17 mouse cellular contexts compared by ENCODE assay signal in the genomic region with DNA sequence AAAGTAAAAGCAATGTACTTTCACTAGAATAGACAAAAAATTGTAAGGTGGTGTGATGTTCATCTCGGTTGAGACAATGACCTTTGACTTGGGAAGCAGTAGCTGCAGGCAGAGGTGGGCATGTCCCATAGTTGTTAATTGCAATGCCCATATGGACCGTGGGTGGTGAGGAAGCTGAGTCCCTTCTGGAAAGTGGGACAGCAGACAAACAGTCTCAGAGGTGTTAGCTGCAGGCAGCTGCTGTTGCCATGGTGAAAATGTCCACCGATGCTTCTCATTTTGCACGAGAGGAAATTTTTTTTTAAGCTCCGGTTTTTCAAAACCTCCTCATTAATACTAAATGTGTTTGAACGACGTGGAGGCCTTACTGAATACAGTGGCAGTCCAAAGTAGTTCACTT. TPM values are rescaled to one million over a fixed set of nuclear protein-coding genes. Genes with fewer than 3 reads are reported as not detected.
DNase-seq lines count a peak whose midpoint lies in the region; ATAC-seq lines count a peak whose summit lies in the region.
"Had no signal": no experiment of that assay in that cellular context is flagged by ENCODE, and none has a peak within 500 bp of the region (broad histone marks: within the 10 kb centered on the region; RNA-seq: fewer than 3 reads in every experiment).

No protein-coding gene starts in this region.

- ATAC-seq in forebrain, embryonic 14.5 days = no peak
- no peak for ATAC-seq in forebrain, embryonic 12.5 days (ENCODE audit: low FRiP score)
- ATAC-seq in midbrain, embryonic 14.5 days (ENCODE audit: low FRiP score, low TSS enrichment) = no peak
- ATAC-seq in midbrain, embryonic 13.5 days = no peak
- ATAC-seq in kidney, embryonic 16.5 days (ENCODE audit: low FRiP score, low TSS enrichment) = no peak
- ATAC-seq: inflammation-experienced regulatory T-cells, adult 6 months; Patski had no signal

- no peaks in the 10 kb centered on the region for H3K36me3 ChIP-seq in forebrain, embryonic 14.5 days (ENCODE audit: control insufficient read depth, insufficient read depth, low read length)
- no peaks in the 10 kb centered on the region for H3K36me3 ChIP-seq in forebrain, embryonic 12.5 days (replicated peaks)
- no peaks in the 10 kb centered on the region for H3K36me3 ChIP-seq in midbrain, embryonic 14.5 days (ENCODE audit: control insufficient read depth, insufficient read depth, low read length)
- no peaks in the 10 kb centered on the region for H3K36me3 ChIP-seq in midbrain, embryonic 13.5 days
- no peaks in the 10 kb centered on the region for H3K36me3 ChIP-seq in kidney, embryonic 16.5 days (ENCODE audit: insufficient read depth, low read length)
- H3K36me3 ChIP-seq: limb, embryonic 12.5 days had no signal

- 50% methylated on average over 7 of the region's 7 CpGs for WGBS in forebrain, embryonic 14.5 days
- 45% methylated on average over 7 of the region's 7 CpGs for WGBS in forebrain, embryonic 12.5 days
- 45% methylated on average over 7 of the region's 7 CpGs for WGBS in midbrain, embryonic 14.5 days
- 53% methylated on average over 7 of the region's 7 CpGs for WGBS in midbrain, embryonic 13.5 days
- 81% methylated on average over 7 of the region's 7 CpGs for WGBS in kidney, embryonic 16.5 days

- no peak overlapping the region for H3K4me2 ChIP-seq in forebrain, embryonic 14.5 days (ENCODE audit: low read length)
- no peak overlapping the region for H3K4me2 ChIP-seq in forebrain, embryonic 12.5 days
- H3K4me2 ChIP-seq in midbrain, embryonic 14.5 days (ENCODE audit: low read length) = no peak overlapping the region
- no peak overlapping the region for H3K4me2 ChIP-seq in midbrain, embryonic 13.5 days (replicated peaks)
- H3K4me2 ChIP-seq in kidney, embryonic 16.5 days (replicated peaks; ENCODE audit: low read depth, low read length) = no peak overlapping the region
- H3K4me2 ChIP-seq: limb, embryonic 12.5 days had no signal

- DNase-seq in forebrain, embryonic 14.5 days (ENCODE audit: low spot score) = peak; percentile 39
- peak; percentile 39 for DNase-seq in midbrain, embryonic 14.5 days
- DNase-seq in left cerebral cortex, postnatal 25 days (ENCODE audit: low spot score in 2 of 2) = peak; percentile 80 to 96
- DNase-seq in right cerebral cortex, postnatal 36 days (ENCODE audit: low spot score in 2 of 2) = peak; percentile 80 to 88
- no peak for DNase-seq in embryo, embryonic 11 days
- DNase-seq: lung, postnatal 4 days; thymus, adult 18-20 months had no signal

- H3K9ac ChIP-seq in forebrain, embryonic 14.5 days (ENCODE audit: low read length) = no peak overlapping the region
- no peak overlapping the region for H3K9ac ChIP-seq in forebrain, embryonic 12.5 days
- H3K9ac ChIP-seq in midbrain, embryonic 14.5 days (replicated peaks; ENCODE audit: low read length) = no peak overlapping the region
- H3K9ac ChIP-seq in midbrain, embryonic 13.5 days (replicated peaks) = no peak overlapping the region
- H3K9ac ChIP-seq in kidney, embryonic 16.5 days (replicated peaks; ENCODE audit: low read length) = no peak overlapping the region
- H3K9ac ChIP-seq: limb, embryonic 12.5 days had no signal

- H3K4me3 ChIP-seq in forebrain, embryonic 14.5 days (ENCODE audit: low read depth, low read length) = no peak overlapping the region
- no peak overlapping the region for H3K4me3 ChIP-seq in forebrain, embryonic 12.5 days (replicated peaks)
- H3K4me3 ChIP-seq in midbrain, embryonic 14.5 days (replicated peaks; ENCODE audit: low read depth, low read length) = no peak overlapping the region
- no peak overlapping the region for H3K4me3 ChIP-seq in midbrain, embryonic 13.5 days (replicated peaks)
- no peak overlapping the region for H3K4me3 ChIP-seq in kidney, embryonic 16.5 days (ENCODE audit: low read length)
- H3K4me3 ChIP-seq: erythroblast, embryonic 14.5 days; limb, embryonic 12.5 days had no signal

- H3K4me1 ChIP-seq in forebrain, embryonic 14.5 days (ENCODE audit: control insufficient read depth, insufficient read depth, low read length) = peaks cover 11% of the 10 kb centered on the region
- H3K4me1 ChIP-seq in forebrain, embryonic 12.5 days = peaks cover 7% of the 10 kb centered on the region
- peaks cover 17% of the 10 kb centered on the region for H3K4me1 ChIP-seq in midbrain, embryonic 14.5 days (ENCODE audit: control insufficient read depth, insufficient read depth, low read length)
- H3K4me1 ChIP-seq in midbrain, embryonic 13.5 days (replicated peaks) = peaks cover 32% of the 10 kb centered on the region
- H3K4me1 ChIP-seq in kidney, embryonic 16.5 days (ENCODE audit: insufficient read depth, low read length) = no peaks in the 10 kb centered on the region
- H3K4me1 ChIP-seq: limb, embryonic 12.5 days had no signal

- no peak overlapping the region for H3K27ac ChIP-seq in forebrain, embryonic 14.5 days (ENCODE audit: low read depth, low read length)
- H3K27ac ChIP-seq in forebrain, embryonic 12.5 days = no peak overlapping the region
- H3K27ac ChIP-seq in midbrain, embryonic 14.5 days (replicated peaks; ENCODE audit: low read depth, low read length) = no peak overlapping the region; the same call in 1 of the 2 replicates
- no peak overlapping the region; the same call in 1 of the 2 replicates for H3K27ac ChIP-seq in midbrain, embryonic 13.5 days
- H3K27ac ChIP-seq in kidney, embryonic 16.5 days (ENCODE audit: low read length) = no peak overlapping the region
- H3K27ac ChIP-seq: kidney, postnatal 0 days; limb, embryonic 12.5 days had no signal

- no peaks in the 10 kb centered on the region for H3K27me3 ChIP-seq in forebrain, embryonic 14.5 days (replicated peaks; ENCODE audit: control insufficient read depth, insufficient read depth, low read length)
- H3K27me3 ChIP-seq in forebrain, embryonic 12.5 days = no peaks in the 10 kb centered on the region
- H3K27me3 ChIP-seq in midbrain, embryonic 14.5 days (ENCODE audit: control insufficient read depth, insufficient read depth, low read length) = no peaks in the 10 kb centered on the region
- no peaks in the 10 kb centered on the region for H3K27me3 ChIP-seq in midbrain, embryonic 13.5 days
- no peaks in the 10 kb centered on the region for H3K27me3 ChIP-seq in kidney, embryonic 16.5 days (ENCODE audit: insufficient read depth, low read length)
- H3K27me3 ChIP-seq: limb, embryonic 12.5 days; Patski had no signal

- intact Hi-C loops in left cerebral cortex, postnatal 25 days (cut with DNase I) = loop anchor here (2.0 to 5.0 kb wide), 2 partner anchors 36 to 152 kb away; a partner anchor contains a TSS

- H3K9me3 ChIP-seq in forebrain, embryonic 14.5 days (replicated peaks; ENCODE audit: control insufficient read depth, low read length) = peaks cover 3% of the 10 kb centered on the region; the same call in 1 of the 2 replicates
- H3K9me3 ChIP-seq in forebrain, embryonic 12.5 days = peaks cover 2% of the 10 kb centered on the region; the same call in 1 of the 2 replicates
- H3K9me3 ChIP-seq in midbrain, embryonic 14.5 days (ENCODE audit: control insufficient read depth, low read length) = 0 out of 2 replicates have a peak, but pooled peaks cover 3% of the 10 kb centered on the region
- peaks cover 3% of the 10 kb centered on the region; the same call in 1 of the 2 replicates for H3K9me3 ChIP-seq in midbrain, embryonic 13.5 days
- H3K9me3 ChIP-seq in kidney, embryonic 16.5 days (ENCODE audit: low read length) = no peaks in the 10 kb centered on the region

RNA-seq across cellular contexts. Expression of a gene that starts 36.5 kb away (rescaled TPM):
- polyA plus RNA-seq in forebrain, embryonic 14.5 days (2014; fragmentation: Nextera tagmentation; extraction: Ambion mirVana) = 61.3 and 85.6 TPM in 2 replicates
- polyA plus RNA-seq in forebrain, embryonic 12.5 days (2016; fragmentation: Nextera tagmentation; extraction: Ambion mirVana) = 41.7 and 55.1 TPM in 2 replicates
- 119 and 132 TPM in 2 replicates for polyA plus RNA-seq in midbrain, embryonic 14.5 days (2014; fragmentation: Nextera tagmentation; extraction: Ambion mirVana)
- polyA plus RNA-seq in midbrain, embryonic 13.5 days (2015; fragmentation: Nextera tagmentation; extraction: Ambion mirVana) = 104 and 107 TPM in 2 replicates
- 100 to 1,000 TPM; 466 to 482 TPM for total RNA-seq in left cerebral cortex, postnatal 25 days (2021)
- 0.64 and 1.1 TPM in 2 replicates for polyA plus RNA-seq in kidney, embryonic 16.5 days (2015; fragmentation: Nextera tagmentation; extraction: Ambion mirVana)
- total RNA-seq: common myeloid progenitor, adult 5-6 weeks had no signal
- polyA plus RNA-seq: erythroblast, embryonic 14.5 days; inflammation-experienced regulatory T-cells, adult 6 months; liver, embryonic 16.5 days had no signal

Comparison
In these comparisons a context has a peak if more than half of its experiments do, and no peak if none do; other contexts are left out.
1. RNA of a gene that starts 36.5 kb away (polyA plus RNA-seq): 119 to 132 TPM in midbrain, embryonic 14.5 days, 104 to 107 TPM in midbrain, embryonic 13.5 days, 61.3 to 85.6 TPM in forebrain, embryonic 14.5 days and 41.7 to 55.1 TPM in forebrain, embryonic 12.5 days; 0.64 to 1.1 TPM in kidney, embryonic 16.5 days; every median in the first group is over 10 times any median in the second.